Mouse (Mus musculus): ENCODE measurements around the gene Npas2.

The Npas2 gene

GRCm38 (mm10) chr1:39281888-39282287 is 88.4 kb downstream of the Npas2 start:
- peak; percentile 72 for DNase-seq (ENCODE audit: extremely low read depth, insufficient read length, low spot score)

- peak; percentile 37 for DNase-seq (ENCODE audit: extremely low read depth, insufficient read length, low spot score)
These were observed 89.8 kb downstream of the Npas2 start for GRCm38 (mm10) chr1:39283323-39283722.

- no peak for DNase-seq (ENCODE audit: extremely low read depth, insufficient read length, low spot score)
These were observed 91.3 kb downstream of the Npas2 start for GRCm38 (mm10) chr1:39284786-39285185.

GRCm38 (mm10) chr1:39287076-39287475 is 93.5 kb downstream of the Npas2 start:
- no peak for DNase-seq (ENCODE audit: extremely low read depth, insufficient read length, low spot score)

GRCm38 (mm10) chr1:39287831-39288230 is 94.3 kb downstream of the Npas2 start:
- no peak for DNase-seq (ENCODE audit: extremely low read depth, insufficient read length, low spot score)

- DNase-seq (ENCODE audit: extremely low read depth, insufficient read length, low spot score), result no peak
These were observed 94.9 kb downstream of the Npas2 start for GRCm38 (mm10) chr1:39288425-39288824.

- no peak for DNase-seq (ENCODE audit: extremely low read depth, insufficient read length, low spot score)
These were observed 98.5 kb downstream of the Npas2 start for GRCm38 (mm10) chr1:39292001-39292400.

- DNase-seq (ENCODE audit: extremely low read depth, insufficient read length, low spot score), result no peak
These were observed 104.8 kb downstream of the Npas2 start for GRCm38 (mm10) chr1:39298294-39298693.

- DNase-seq (ENCODE audit: extremely low read depth, insufficient read length, low spot score), result no peak
These were observed 106.7 kb downstream of the Npas2 start for GRCm38 (mm10) chr1:39300243-39300642.

GRCm38 (mm10) chr1:39300676-39301075 is 107.1 kb downstream of the Npas2 start:
- DNase-seq (ENCODE audit: extremely low read depth, insufficient read length, low spot score), result no peak

GRCm38 (mm10) chr1:39302246-39302645 is 108.7 kb downstream of the Npas2 start:
- DNase-seq (ENCODE audit: extremely low read depth, insufficient read length, low spot score), result no peak

GRCm38 (mm10) chr1:39303054-39303649 is 109.6 kb downstream of the Npas2 start:
- DNase-seq (ENCODE audit: extremely low read depth, insufficient read length, low spot score), result no peak

- no peak for DNase-seq (ENCODE audit: extremely low read depth, insufficient read length, low spot score)
These were observed 113.8 kb downstream of the Npas2 start for GRCm38 (mm10) chr1:39307291-39307690.

GRCm38 (mm10) chr1:39307971-39308370 is 114.4 kb downstream of the Npas2 start:
- DNase-seq (ENCODE audit: extremely low read depth, insufficient read length, low spot score), result no peak

GRCm38 (mm10) chr1:39309548-39309947 is 116.0 kb downstream of the Npas2 start:
- no peak for DNase-seq (ENCODE audit: extremely low read depth, insufficient read length, low spot score)

GRCm38 (mm10) chr1:39312345-39312967 is 118.9 kb downstream of the Npas2 start:
- DNase-seq (ENCODE audit: extremely low read depth, insufficient read length, low spot score), result no peak

- no peak for DNase-seq (ENCODE audit: extremely low read depth, insufficient read length, low spot score)
These were observed 120.1 kb downstream of the Npas2 start for GRCm38 (mm10) chr1:39313352-39314245.

- DNase-seq (ENCODE audit: extremely low read depth, insufficient read length, low spot score), result peak; percentile 39
These were observed 124.4 kb downstream of the Npas2 start for GRCm38 (mm10) chr1:39317935-39318334.

GRCm38 (mm10) chr1:39318870-39319269 is 125.3 kb downstream of the Npas2 start:
- no peak for DNase-seq (ENCODE audit: extremely low read depth, insufficient read length, low spot score)

- DNase-seq (ENCODE audit: extremely low read depth, insufficient read length, low spot score), result no peak
These were observed 128.4 kb downstream of the Npas2 start for GRCm38 (mm10) chr1:39321954-39322353.

- DNase-seq (ENCODE audit: extremely low read depth, insufficient read length, low spot score), result no peak
These were observed 131.7 kb downstream of the Npas2 start for GRCm38 (mm10) chr1:39325228-39325627.

GRCm38 (mm10) chr1:39327546-39327945 is 134.0 kb downstream of the Npas2 start:
- no peak for DNase-seq (ENCODE audit: extremely low read depth, insufficient read length, low spot score)

Measured in 3134 (cell line).